Mouse (Mus musculus) retina, adult 2 months (tissue): ENCODE data around the gene Slco4c1.
A peak's percentile ranks its signal among the peaks of the same experiment; 100 is the strongest.

Experiments used
- DNase-seq: peaks from one replicate; pipeline ENCODE4 v3.0.0-alpha.2; 2012; ENCODE audit warnings: low read depth, low spot score

The Slco4c1 gene

GRCm38 (mm10) chr1:96871528-96872360, at the start of gene Slco4c1:
Slco4c1 (minus strand) TSS chr1:96872171.
- DNase-seq, result no peak

GRCm38 (mm10) chr1:96917333-96917732, 45.4 kb upstream of the Slco4c1 start:
- no peak for DNase-seq

GRCm38 (mm10) chr1:96883788-96884187, 11.8 kb upstream of the Slco4c1 start:
- no peak for DNase-seq

- DNase-seq, result no peak
These were observed 6.6 kb upstream of the Slco4c1 start for GRCm38 (mm10) chr1:96878572-96878971.

GRCm38 (mm10) chr1:96876076-96876475, 4.1 kb upstream of the Slco4c1 start:
- DNase-seq, result no peak

GRCm38 (mm10) chr1:96874636-96875035, 2.7 kb upstream of the Slco4c1 start:
- no peak for DNase-seq

GRCm38 (mm10) chr1:96872361-96872693, 356 bp upstream of the Slco4c1 start:
- no peak for DNase-seq

- no peak for DNase-seq
These were observed 1.1 kb downstream of the Slco4c1 start for GRCm38 (mm10) chr1:96870764-96871307.

GRCm38 (mm10) chr1:96868722-96869121, 3.2 kb downstream of the Slco4c1 start:
- DNase-seq, result no peak

GRCm38 (mm10) chr1:96866002-96866401, 6.0 kb downstream of the Slco4c1 start:
- no peak for DNase-seq

GRCm38 (mm10) chr1:96864120-96864519, 7.9 kb downstream of the Slco4c1 start:
- no peak for DNase-seq

GRCm38 (mm10) chr1:96859995-96860684, 11.8 kb downstream of the Slco4c1 start:
- no peak for DNase-seq

GRCm38 (mm10) chr1:96853541-96853940, 18.4 kb downstream of the Slco4c1 start:
- no peak for DNase-seq

- no peak for DNase-seq
These were observed 22.9 kb downstream of the Slco4c1 start for GRCm38 (mm10) chr1:96849101-96849500.

- no peak for DNase-seq
These were observed 23.4 kb downstream of the Slco4c1 start for GRCm38 (mm10) chr1:96848606-96849005.

GRCm38 (mm10) chr1:96846727-96847126, 25.2 kb downstream of the Slco4c1 start:
- no peak for DNase-seq

GRCm38 (mm10) chr1:96805287-96805727, 66.7 kb downstream of the Slco4c1 start:
- DNase-seq, result no peak

GRCm38 (mm10) chr1:96801595-96801994, 70.4 kb downstream of the Slco4c1 start:
- peak; percentile 9 for DNase-seq

- no peak for DNase-seq
These were observed 77.3 kb downstream of the Slco4c1 start for GRCm38 (mm10) chr1:96794690-96795089.

GRCm38 (mm10) chr1:96794290-96794689, 77.7 kb downstream of the Slco4c1 start:
- DNase-seq, result no peak

GRCm38 (mm10) chr1:96789268-96789667, 82.7 kb downstream of the Slco4c1 start:
- DNase-seq, result no peak

GRCm38 (mm10) chr1:96774174-96774573, 97.8 kb downstream of the Slco4c1 start:
- DNase-seq, result no peak

- no peak for DNase-seq
These were observed 98.3 kb downstream of the Slco4c1 start for GRCm38 (mm10) chr1:96773712-96774111.
